Mouse (Mus musculus): ENCODE results near the gene Ptpn5.

- TF ChIP-seq CTCF (IDR thresholded peaks at IDR 0.05; ENCODE audit: control insufficient read depth, insufficient read depth, insufficient replicate concordance, low read depth, low read length): no peak
- no peak for TF ChIP-seq POLR2A (IDR thresholded peaks at IDR 0.05; ENCODE audit: control insufficient read depth, low read depth, low read length)
Measured at GRCm38 (mm10) chr7:47080868-47081267, 52.6 kb downstream of the Ptpn5 start.

All from testis, adult 2 months (tissue).